Mouse (Mus musculus) olfactory bulb, adult 2 months (tissue): Measurements from ENCODE around the gene Slc17a7.

ENCODE experiments used
- CTCF ChIP-seq: fragments of 200-500 bp; IDR thresholded peaks from 2 replicates; pipeline ENCODE4 v1.5.1; 2012; ENCODE audit warnings: low read depth, mild to moderate bottlenecking, low read length, moderate library complexity; ENCODE audit not compliant: insufficient read depth
- POLR2A ChIP-seq: fragments of 200-500 bp; IDR thresholded peaks from 2 replicates; pipeline ENCODE4 v1.6.1; 2012; ENCODE audit warnings: mild to moderate bottlenecking, low read depth, low read length, moderate library complexity; ENCODE audit not compliant: insufficient read depth

DNA sequence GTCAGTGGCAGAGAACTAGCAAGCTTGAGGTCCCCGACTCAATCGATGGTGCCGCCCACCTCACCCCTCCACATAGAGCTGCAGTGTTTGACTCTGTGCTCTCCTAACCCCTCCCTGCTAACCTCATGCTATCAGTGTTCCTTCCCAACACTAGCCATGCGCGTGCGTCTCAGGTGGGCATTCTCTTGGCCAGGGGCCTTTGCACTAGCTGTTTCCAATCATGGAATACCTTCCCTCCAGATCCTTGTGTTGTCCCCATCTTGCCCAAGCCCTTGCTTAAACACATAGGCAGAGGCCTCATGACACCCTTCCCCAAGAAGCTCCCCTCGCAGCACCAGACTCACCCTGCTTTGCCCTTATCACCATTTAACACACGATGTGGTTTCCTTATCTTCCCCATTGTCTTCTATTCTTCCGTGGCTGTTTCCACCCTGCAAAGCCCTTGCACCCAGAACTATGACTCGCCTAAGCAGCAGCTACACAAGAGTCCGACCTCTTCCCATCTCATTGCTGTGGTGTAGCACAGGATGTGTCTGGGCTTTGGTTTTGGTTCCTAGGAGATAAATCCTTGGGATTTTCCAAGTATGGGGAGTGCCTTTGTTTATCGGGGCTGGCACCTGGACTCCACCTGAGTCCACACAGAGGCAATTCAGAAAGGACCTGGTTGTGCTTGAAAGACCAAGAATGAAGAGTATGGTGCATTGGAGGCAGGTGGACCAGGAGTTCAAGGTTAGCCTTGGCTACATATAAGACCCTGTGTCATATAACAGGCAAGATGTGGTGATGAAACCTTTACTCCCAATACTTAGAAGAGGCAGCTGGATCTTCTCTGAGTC lies 26.4 kb upstream of the Slc17a7 start:
- TF ChIP-seq CTCF (no peak), POLR2A (no peak)
